Comparison of ENCODE assay signal across 25 mouse cellular contexts in the genomic region with DNA sequence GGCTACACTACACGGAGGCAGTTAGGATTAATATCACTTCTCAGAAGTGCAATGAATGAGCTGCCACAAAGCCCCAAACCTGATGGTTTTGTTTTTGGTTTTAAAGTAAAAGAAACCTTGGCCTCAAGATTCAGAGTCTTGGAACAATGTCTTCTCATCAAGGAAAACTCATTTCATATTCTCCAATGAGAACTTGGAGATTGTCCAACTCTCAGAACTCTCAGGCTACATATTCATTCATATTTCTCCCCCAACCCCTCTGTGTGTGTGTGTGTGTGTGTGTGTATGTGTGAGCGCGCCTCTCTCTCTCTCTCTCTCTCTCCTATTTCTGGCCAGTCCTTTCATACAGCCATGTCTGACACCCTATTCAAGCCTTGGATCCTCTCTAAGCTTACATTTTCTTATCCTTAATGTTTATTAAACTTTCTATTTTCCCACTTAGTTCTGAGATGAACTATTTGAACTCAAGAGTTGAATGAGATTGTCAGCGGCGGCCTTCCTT. TPM values are rescaled to one million over a fixed set of nuclear protein-coding genes. Genes with fewer than 3 reads are reported as not detected.
DNase-seq lines count a peak whose midpoint lies in the region; ATAC-seq and TF ChIP-seq lines count a peak whose summit lies in the region.
"Had no signal": no experiment of that assay in that cellular context is flagged by ENCODE, and none has a peak within 500 bp of the region (broad histone marks: within the 10 kb centered on the region; RNA-seq: fewer than 3 reads in every experiment).

No protein-coding gene starts in this region.

- no peak overlapping the region for H3K4me2 ChIP-seq in embryonic facial prominence, embryonic 12.5 days (replicated peaks)
- H3K4me2 ChIP-seq in lung, embryonic 14.5 days = no peak overlapping the region
- H3K4me2 ChIP-seq in embryonic facial prominence, embryonic 13.5 days = no peak overlapping the region
- H3K4me2 ChIP-seq in limb, embryonic 15.5 days = no peak overlapping the region
- H3K4me2 ChIP-seq: forebrain, embryonic 12.5 days; hindbrain, embryonic 14.5 days; liver, embryonic 12.5 days; midbrain, embryonic 11.5 days had no signal

- H3K9ac ChIP-seq in embryonic facial prominence, embryonic 12.5 days = no peak overlapping the region
- no peak overlapping the region for H3K9ac ChIP-seq in lung, embryonic 14.5 days
- no peak overlapping the region for H3K9ac ChIP-seq in embryonic facial prominence, embryonic 13.5 days
- no peak overlapping the region for H3K9ac ChIP-seq in limb, embryonic 15.5 days
- H3K9ac ChIP-seq: forebrain, embryonic 12.5 days; hindbrain, embryonic 14.5 days; liver, embryonic 12.5 days had no signal

- 75% methylated on average over 5 of the region's 5 CpGs for WGBS in embryonic facial prominence, embryonic 12.5 days
- WGBS in embryonic facial prominence, embryonic 10.5 days = 87% methylated on average over 5 of the region's 5 CpGs
- 25% methylated on average over 5 of the region's 5 CpGs for WGBS in lung, embryonic 14.5 days
- WGBS in embryonic facial prominence, embryonic 13.5 days = 67% methylated on average over 5 of the region's 5 CpGs
- WGBS in limb, embryonic 15.5 days = 73% methylated on average over 5 of the region's 5 CpGs

- H3K4me1 ChIP-seq in embryonic facial prominence, embryonic 12.5 days = peaks cover 70% of the 10 kb centered on the region
- H3K4me1 ChIP-seq in embryonic facial prominence, embryonic 10.5 days = peaks cover 76% of the 10 kb centered on the region
- peaks cover 46% of the 10 kb centered on the region for H3K4me1 ChIP-seq in lung, embryonic 14.5 days (ENCODE audit: insufficient read depth)
- H3K4me1 ChIP-seq in embryonic facial prominence, embryonic 13.5 days = peaks cover 84% of the 10 kb centered on the region
- H3K4me1 ChIP-seq in limb, embryonic 15.5 days = peaks cover 54% of the 10 kb centered on the region

- ATAC-seq in embryonic facial prominence, embryonic 12.5 days (ENCODE audit: insufficient number of reproducible peaks, insufficient read depth, low FRiP score, low TSS enrichment) = no peak
- peak; percentile 64; the same call in 1 of the 2 replicates for ATAC-seq in lung, embryonic 14.5 days (ENCODE audit: insufficient read depth)
- ATAC-seq in embryonic facial prominence, embryonic 13.5 days (ENCODE audit: insufficient number of reproducible peaks, insufficient read depth, low FRiP score, low TSS enrichment, low read depth) = no peak
- no peak for ATAC-seq in limb, embryonic 15.5 days (ENCODE audit: insufficient number of reproducible peaks, low FRiP score, low TSS enrichment, low read depth)
- ATAC-seq: CD4-positive, CD25-positive, alpha-beta regulatory T cell, adult 4 months; inflammation-experienced regulatory T-cells, adult 6 months; liver, embryonic 12.5 days had no signal

- no peaks in the 10 kb centered on the region for H3K27me3 ChIP-seq in embryonic facial prominence, embryonic 12.5 days
- H3K27me3 ChIP-seq in embryonic facial prominence, embryonic 10.5 days (replicated peaks; ENCODE audit: low read depth, poor library complexity, severe bottlenecking) = no peaks in the 10 kb centered on the region
- H3K27me3 ChIP-seq in lung, embryonic 14.5 days (ENCODE audit: insufficient read depth, low read length) = no peaks in the 10 kb centered on the region
- H3K27me3 ChIP-seq in embryonic facial prominence, embryonic 13.5 days = no peaks in the 10 kb centered on the region
- no peaks in the 10 kb centered on the region for H3K27me3 ChIP-seq in limb, embryonic 15.5 days
- H3K27me3 ChIP-seq: forebrain, embryonic 12.5 days; liver, embryonic 12.5 days had no signal

- no peak for TF ChIP-seq CTCF in lung, embryonic 14.5 days (IDR thresholded peaks at IDR 0.05; ENCODE audit: low read depth)

- H3K27ac ChIP-seq in embryonic facial prominence, embryonic 12.5 days = peak overlapping the region; percentile 52; the same call in 1 of the 2 replicates
- H3K27ac ChIP-seq in embryonic facial prominence, embryonic 10.5 days (replicated peaks) = no peak overlapping the region
- 0 out of 2 replicates have a peak overlapping the region, but pooled peaks have one; percentile 44 for H3K27ac ChIP-seq in lung, embryonic 14.5 days (ENCODE audit: low read depth)
- peak overlapping the region; percentile 78 for H3K27ac ChIP-seq in embryonic facial prominence, embryonic 13.5 days
- H3K27ac ChIP-seq in limb, embryonic 15.5 days = 0 out of 2 replicates have a peak overlapping the region, but pooled peaks have one; percentile 6
- H3K27ac ChIP-seq: hindbrain, embryonic 14.5 days; liver, embryonic 12.5 days had no signal

- no peaks in the 10 kb centered on the region for H3K9me3 ChIP-seq in embryonic facial prominence, embryonic 12.5 days
- no peaks in the 10 kb centered on the region for H3K9me3 ChIP-seq in embryonic facial prominence, embryonic 10.5 days
- no peaks in the 10 kb centered on the region for H3K9me3 ChIP-seq in lung, embryonic 14.5 days (ENCODE audit: low read depth, low read length)
- no peaks in the 10 kb centered on the region for H3K9me3 ChIP-seq in embryonic facial prominence, embryonic 13.5 days
- H3K9me3 ChIP-seq in limb, embryonic 15.5 days = no peaks in the 10 kb centered on the region
- H3K9me3 ChIP-seq: forebrain, embryonic 12.5 days; liver, embryonic 12.5 days had no signal

- no peak for DNase-seq in embryonic facial prominence, embryonic 10.5 days (ENCODE audit: low spot score)
- peak; percentile 86 for DNase-seq in lung, embryonic 14.5 days
- no peak for DNase-seq in lung, postnatal 25 days (ENCODE audit: low spot score)
- no peak for DNase-seq in adrenal gland, adult 8-10 months
- no peak for DNase-seq in urinary bladder, postnatal 25 days (ENCODE audit: low spot score)
- DNase-seq: cerebellum, adult 11-12 months; cerebellum, postnatal 14 days; gastrocnemius, postnatal 36 days; heart, postnatal 36 days; kidney, adult 8-10 months; kidney, postnatal 4 days; layer of hippocampus, adult 9-11 months; right cerebral cortex, adult 18-20 months had no signal

- H3K36me3 ChIP-seq in embryonic facial prominence, embryonic 12.5 days = peaks cover 17% of the 10 kb centered on the region
- H3K36me3 ChIP-seq in embryonic facial prominence, embryonic 10.5 days (replicated peaks) = peaks cover 85% of the 10 kb centered on the region
- no peaks in the 10 kb centered on the region for H3K36me3 ChIP-seq in lung, embryonic 14.5 days (ENCODE audit: insufficient read depth)
- 0 out of 2 replicates have a peak, but pooled peaks cover 4% of the 10 kb centered on the region for H3K36me3 ChIP-seq in embryonic facial prominence, embryonic 13.5 days
- no peaks in the 10 kb centered on the region for H3K36me3 ChIP-seq in limb, embryonic 15.5 days
- H3K36me3 ChIP-seq: forebrain, embryonic 12.5 days; liver, embryonic 12.5 days had no signal

- no peak overlapping the region for H3K4me3 ChIP-seq in embryonic facial prominence, embryonic 12.5 days
- no peak overlapping the region for H3K4me3 ChIP-seq in embryonic facial prominence, embryonic 10.5 days
- H3K4me3 ChIP-seq in lung, embryonic 14.5 days (ENCODE audit: low read depth, low read length) = no peak overlapping the region
- no peak overlapping the region for H3K4me3 ChIP-seq in embryonic facial prominence, embryonic 13.5 days
- no peak overlapping the region for H3K4me3 ChIP-seq in limb, embryonic 15.5 days
- H3K4me3 ChIP-seq: erythroblast, embryonic 14.5 days; forebrain, embryonic 12.5 days; liver, embryonic 12.5 days had no signal

RNA-seq across cellular contexts. Expression of a gene that starts 46.5 kb away (rescaled TPM):
- 89.2 and 100 TPM in 2 replicates for polyA plus RNA-seq in embryonic facial prominence, embryonic 12.5 days (2016; fragmentation: Nextera tagmentation; extraction: Ambion mirVana)
- 90.0 and 94.0 TPM in 2 replicates for polyA plus RNA-seq in embryonic facial prominence, embryonic 10.5 days (2016; fragmentation: Nextera tagmentation; extraction: Ambion mirVana)
- polyA plus RNA-seq in lung, embryonic 14.5 days (2014; fragmentation: Nextera tagmentation; extraction: Ambion mirVana) = 13.8 and 13.9 TPM in 2 replicates
- polyA plus RNA-seq in embryonic facial prominence, embryonic 13.5 days (2015; fragmentation: Nextera tagmentation; extraction: Ambion mirVana) = 59.2 and 64.9 TPM in 2 replicates
- polyA plus RNA-seq in limb, embryonic 15.5 days (2015; fragmentation: Nextera tagmentation; extraction: Ambion mirVana) = 11.0 and 18.4 TPM in 2 replicates
- 1 to 10 TPM; 3.9 to 4.7 (median 4.3) TPM for total RNA-seq in adrenal gland, adult 8-10 months (2022)
- total RNA-seq: gastrocnemius, postnatal 36 days; heart, adult 8-10 months; heart, postnatal 36 days had no signal
- polyA plus RNA-seq: urinary bladder, adult 2 months had no signal
